Mouse (Mus musculus) ES-Bruce4 (cell line): ENCODE data around the gene Kifc3.

Experiments used
- CTCF ChIP-seq: IDR thresholded peaks from one replicate; pipeline ENCODE4 v1.8.1; 2011; ENCODE audit warnings: low read depth, low read length
- POLR2A ChIP-seq: IDR thresholded peaks from one replicate; pipeline ENCODE4 v1.8.1; 2011; ENCODE audit warnings: low read length; ENCODE audit not compliant: insufficient read depth

DNA sequence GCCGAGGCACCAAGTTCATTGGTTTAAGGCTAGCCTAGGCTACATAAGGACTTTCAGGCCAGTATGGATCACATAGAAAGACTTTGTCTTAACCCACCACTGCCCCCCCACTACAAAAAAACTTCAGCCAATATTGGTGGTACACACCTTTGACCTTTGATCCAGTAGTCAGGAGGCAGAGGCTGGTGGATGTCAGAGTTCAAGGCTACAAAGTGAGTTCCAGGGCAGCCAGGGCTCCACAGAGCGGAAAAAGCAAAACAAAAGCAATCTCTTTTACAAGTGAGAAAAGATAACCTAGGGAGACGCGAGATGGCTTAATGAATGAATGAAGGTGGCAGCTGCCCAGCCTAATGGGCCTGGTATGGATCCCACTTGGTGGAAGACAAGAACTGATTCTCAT lies 48.6 kb downstream of the Kifc3 start:
- TF ChIP-seq POLR2A, result no peak
- no peak for TF ChIP-seq CTCF
